Mouse (Mus musculus): ENCODE measurements around the gene Igdcc3. TPM values are rescaled to one million over a fixed set of nuclear protein-coding genes. Genes with fewer than 3 reads are reported as not detected.
A peak's percentile ranks its signal among the peaks of the same experiment; 100 is the strongest.

Gene Igdcc3
- total RNA-seq, 2 experiments from 2014 or later: 0.21 to 0.33 TPM

DNA sequence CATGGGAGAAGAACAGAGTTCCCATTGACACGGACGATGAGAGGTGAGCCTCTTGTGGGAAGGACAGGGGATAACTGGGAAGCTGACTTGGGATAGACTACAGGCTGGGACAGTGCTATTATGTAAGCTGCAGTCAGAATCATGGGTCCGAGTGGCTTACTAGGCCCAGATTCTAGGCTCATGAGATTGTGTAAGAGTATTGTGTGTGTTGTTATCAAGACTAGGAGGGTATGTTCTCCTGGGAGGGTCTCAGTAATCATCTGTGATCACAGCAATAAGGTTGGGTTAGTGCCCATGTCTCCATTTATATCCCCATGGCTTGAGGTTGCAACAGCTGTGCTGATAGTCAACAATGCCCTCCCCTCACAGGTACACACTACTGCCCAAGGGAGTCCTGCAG lies 36.5 kb downstream of the Igdcc3 start:
- no peak for DNase-seq

DNA sequence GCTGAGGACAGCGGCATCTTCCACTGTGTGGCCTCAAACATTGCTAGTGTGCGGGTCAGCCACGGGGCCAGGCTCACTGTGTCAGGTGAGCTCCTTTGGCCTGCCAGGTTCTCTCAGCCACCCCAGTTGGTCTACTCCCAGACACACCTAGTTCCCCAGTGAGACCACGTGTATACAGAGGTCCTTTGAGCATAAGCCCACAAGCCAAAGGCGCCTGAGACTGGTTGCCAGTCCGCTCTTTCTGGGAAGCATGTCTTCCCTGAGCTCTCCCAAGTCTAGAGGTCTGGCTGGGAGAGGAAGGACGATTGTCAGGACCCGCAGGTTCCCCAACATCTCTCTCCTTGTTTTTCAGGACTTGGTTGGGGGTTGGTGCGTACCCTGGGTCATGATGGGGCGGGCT lies 36.9 kb downstream of the Igdcc3 start:
- no peak for DNase-seq

DNA sequence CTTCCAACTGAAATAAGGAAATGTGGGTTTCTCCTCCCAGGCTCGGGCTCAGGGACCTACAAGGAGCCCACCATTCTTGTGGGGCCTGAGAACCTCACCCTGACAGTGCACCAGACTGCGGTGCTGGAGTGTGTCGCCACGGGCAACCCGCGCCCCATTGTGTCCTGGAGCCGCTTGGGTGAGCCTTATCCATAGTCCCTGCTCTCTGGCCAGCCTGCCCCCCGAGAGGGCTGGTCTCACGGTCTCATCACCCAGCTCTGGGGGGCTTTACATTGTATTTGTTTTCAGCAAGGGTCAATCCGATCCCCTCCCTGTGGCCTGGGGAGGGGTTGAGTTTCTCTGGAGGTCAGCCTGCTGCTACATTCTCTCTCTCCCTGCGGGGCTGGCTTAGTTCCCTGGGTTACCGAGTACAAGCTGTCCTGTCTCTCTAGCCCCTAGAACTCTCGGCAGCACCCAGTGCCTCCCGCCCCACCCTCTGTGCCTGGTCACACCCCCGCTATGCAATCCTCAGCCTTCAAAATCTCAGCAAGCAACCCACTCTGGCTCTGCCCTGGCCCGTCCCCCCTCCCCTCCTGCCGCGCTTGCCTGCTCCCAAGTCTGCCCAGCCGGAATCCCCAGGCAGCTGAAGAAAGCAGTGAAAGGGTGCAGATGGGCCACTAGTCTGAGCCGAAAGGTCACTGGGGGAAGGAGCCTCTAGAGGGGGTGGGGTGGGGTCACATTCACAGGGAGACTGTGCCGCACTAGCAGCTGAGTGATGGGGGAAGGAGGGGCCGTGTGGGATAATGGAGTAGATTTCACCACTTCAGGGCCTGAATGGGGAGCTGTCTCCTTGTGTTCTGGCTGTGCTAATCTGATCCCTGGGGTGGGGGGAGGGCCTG lies 37.6 kb downstream of the Igdcc3 start:
- DNase-seq: peak; percentile 73

DNA sequence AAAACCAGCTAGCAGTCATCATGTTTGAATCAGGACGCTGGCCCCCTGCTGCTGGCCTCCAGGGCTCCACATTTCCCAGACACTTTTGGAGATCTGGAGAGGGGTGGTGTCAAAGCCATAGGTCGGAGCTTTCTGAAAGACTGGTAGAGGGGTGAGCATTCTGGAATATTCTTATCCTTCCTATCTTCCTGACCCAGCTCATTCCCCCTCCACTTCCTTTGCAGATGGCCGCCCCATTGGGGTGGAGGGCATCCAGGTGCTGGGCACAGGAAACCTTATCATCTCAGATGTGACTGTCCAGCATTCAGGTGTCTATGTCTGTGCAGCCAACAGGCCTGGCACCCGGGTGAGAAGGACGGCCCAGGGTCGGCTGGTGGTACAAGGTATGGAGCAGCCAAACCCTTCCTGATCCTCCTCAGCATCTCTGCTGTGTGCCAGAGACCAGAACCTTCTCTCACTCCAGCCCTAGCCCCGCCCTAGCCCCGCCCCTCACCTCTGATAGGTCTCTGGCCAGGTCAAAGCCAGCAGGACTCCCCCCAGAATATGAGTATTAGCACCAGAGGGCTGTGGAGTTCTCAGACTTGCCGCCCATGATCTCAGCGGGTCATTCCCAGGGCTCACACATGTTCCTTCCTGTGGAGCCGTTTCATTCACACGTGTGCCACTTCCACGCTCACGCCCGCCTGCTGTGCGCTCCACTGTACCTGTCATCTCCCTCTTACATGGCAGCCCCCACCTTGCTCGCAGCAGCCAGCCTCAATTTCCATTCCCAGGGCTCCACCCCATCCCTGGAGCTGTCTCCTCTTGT lies 39.0 kb downstream of the Igdcc3 start:
- no peak for DNase-seq

DNA sequence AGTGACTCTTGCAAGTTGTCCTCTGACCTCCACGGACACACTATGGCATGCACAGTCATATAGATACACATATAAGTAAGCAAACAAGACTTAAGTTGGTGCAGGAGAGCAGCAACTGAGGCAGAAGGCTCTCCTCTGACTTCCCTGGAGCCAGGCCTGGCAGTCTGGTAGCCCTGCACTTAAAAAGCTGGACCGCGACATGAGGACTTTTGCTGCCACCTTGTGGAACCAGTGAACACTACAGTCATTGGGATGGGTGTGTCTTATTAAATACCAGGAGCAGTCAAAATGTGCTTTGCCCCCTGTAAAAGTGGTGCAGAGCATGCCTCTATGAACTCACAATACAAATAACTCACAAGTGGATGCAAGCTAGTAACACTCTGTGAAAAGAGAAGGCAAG lies 47.6 kb downstream of the Igdcc3 start:
- peak; percentile 68 for DNase-seq

GRCm38 (mm10) chr9:65190306-65190705 lies 49.3 kb downstream of the Igdcc3 start:
- DNase-seq: no peak

- DNase-seq: no peak
Measured at GRCm38 (mm10) chr9:65191389-65191754, 50.4 kb downstream of the Igdcc3 start.

DNA sequence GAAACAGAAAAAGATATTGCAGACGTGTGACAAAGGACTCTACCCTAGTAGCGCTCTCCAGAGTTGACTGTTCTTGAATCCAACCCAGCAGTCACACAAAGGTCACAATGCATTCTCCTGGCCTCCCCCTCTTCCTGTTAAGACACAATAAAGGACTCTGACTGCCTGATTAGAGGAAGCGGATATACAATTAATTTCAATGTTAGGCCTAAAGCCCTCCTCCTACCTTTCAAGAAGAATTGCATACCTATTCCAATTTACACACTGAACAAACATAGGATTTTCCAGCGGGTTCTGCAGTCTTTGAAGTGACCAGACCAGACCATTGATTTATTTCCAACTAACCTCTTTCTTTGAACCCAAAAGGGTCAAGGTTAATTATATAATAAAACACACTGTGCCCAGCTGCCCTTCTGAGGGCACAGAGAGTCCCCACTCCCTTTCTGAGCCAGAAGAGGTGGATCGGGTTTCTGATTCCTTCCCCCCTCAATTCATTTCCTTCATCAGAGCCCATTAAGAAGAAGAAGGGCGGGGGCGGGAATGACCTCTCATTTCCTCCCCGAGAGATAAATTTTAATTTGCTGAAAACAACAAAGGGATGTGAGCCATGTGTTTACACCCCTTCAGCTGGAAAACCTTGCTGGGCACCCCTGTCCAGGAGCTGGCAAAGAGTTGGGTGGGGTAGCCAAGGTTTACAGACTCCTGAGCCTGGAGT lies 50.9 kb downstream of the Igdcc3 start:
- no peak for DNase-seq

DNA sequence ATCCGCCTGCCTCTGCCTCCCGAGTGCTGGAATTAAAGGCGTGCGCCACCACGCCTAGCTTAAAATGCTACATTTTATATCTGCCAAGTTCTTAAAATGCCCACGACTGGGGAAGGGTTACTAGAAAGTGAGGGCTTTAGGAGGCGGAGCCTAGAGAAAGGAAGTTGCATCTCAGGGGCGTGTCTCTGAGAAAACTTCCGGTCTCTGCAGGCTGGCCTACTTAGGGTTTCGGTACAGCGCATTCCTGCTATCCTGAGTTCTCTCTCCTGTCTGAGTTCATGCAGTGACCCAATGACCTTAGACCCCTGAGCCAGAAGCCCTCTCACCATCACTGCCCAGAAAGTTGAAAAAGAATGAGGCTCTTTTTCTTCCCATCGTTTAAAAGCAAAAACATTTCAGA lies 52.2 kb downstream of the Igdcc3 start:
- no peak for DNase-seq

GRCm38 (mm10) chr9:65195053-65195452 lies 54.1 kb downstream of the Igdcc3 start, which contains the start of gene Parp16:
Gene Parp16, plus strand, starts transcription at chr9:65195353.
- DNase-seq: no peak

DNA sequence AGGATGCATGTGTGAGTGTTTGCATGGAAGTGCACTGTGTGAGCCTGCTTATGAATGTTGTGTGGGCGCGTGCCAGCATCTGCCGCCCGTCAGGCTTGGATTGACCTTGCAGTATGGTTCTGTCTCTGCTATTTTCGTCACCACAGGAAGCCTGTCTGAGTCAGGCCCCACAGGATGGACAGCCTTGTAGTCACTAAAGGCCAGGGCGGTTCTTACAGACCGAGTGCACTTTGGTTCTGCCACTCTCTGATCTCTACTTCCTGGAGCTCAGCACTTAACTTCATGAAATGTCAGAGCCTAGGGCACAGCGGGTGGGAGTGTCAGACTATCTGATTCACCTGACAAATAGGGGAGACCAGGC lies 54.6 kb downstream of the Igdcc3 start:
- DNase-seq: peak; percentile 46

DNA sequence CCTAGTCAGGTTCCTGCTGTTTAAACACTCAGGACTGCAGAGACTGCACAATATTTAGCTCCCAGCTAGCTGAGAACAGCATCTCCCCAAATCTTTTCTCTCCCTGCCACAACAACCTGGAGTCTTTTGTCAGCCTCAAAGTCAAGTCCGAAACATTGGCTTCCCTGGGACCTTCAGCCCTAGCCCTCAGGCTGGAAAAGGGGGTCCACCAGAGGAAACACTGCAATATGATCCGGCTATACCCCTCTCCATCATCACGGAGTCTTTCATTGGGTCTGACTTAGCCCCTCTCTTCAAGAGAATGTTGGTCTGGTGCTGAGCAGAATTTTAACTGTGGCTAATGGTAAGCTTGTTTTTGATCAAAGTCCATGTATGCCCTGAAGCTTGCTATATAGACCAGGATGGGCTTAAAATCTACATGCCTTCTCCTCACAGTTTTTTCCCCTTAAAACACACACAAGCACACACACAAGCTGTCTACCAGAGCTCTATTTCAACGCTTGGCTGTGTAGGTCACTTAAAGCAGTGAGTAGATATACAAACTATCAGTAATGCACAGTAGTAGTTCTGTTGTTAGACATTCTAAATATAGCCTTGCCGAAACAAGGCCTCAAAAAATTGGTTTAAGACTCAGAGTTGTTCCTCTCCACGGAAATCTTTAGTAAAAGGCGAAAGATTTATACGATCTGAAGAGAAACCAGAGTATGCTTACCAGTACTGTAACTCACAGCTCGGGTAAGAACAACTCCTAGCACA lies 55.2 kb downstream of the Igdcc3 start:
- DNase-seq: no peak

DNA sequence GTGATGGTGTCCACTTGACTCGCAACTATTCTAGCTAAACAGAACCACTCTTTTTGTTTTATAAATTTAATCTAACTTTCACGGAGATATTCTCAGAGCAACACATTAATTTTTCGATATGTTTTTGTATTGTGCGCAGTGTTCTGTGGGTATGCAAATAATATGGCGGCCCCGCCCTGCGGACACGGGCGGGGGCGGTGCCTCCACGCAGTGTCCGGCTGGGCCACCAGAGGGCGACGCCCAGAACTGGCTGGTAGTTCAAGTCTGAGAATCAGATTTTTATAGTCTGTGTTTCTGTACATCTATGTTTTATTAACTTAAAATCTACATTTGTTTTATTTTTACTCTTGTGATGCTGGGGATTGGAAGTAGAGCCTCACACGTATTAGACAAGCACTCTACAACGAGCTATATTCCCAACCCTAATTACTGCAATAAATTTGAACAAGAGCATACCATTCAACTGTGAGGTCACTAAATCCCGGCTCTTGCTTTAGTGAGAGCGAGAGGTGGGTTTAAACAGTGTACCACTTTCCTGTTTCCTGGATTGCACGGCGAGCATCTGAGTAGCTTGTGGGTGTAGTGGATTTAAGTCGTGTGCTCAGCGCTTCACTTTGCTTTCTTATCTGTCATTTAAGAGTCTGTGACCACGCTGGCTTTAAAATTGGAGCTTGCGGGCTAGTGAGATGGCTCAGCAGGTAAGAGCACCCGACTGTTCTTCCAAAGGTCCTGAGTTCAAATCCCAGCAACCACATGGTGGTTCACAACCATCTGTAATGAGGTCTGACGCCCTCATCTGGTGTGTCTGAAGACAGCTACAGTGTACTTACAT lies 56.0 kb downstream of the Igdcc3 start:
- peak; percentile 90 for DNase-seq

DNA sequence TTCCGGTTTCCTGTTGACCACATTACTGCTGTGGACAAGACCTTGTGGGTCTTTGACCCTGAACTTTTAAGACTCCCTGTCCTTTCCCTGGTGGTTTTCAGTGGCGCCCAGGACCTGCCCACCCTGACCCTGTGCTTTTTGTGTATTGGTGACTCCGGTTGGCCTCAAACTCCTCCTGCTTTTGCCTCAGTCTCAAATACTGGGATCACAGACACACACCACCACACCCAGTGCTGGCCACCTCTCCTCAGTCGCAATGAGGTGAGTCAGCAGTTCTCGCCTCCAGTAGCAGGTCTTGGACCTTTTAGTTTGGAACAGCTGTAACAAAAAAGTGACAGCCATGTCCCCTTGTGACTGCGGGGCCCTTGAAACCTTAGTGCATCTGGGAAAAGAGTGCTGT lies 56.8 kb downstream of the Igdcc3 start:
- no peak for DNase-seq

GRCm38 (mm10) chr9:65199723-65200122 lies 58.7 kb downstream of the Igdcc3 start:
- no peak for DNase-seq

DNA sequence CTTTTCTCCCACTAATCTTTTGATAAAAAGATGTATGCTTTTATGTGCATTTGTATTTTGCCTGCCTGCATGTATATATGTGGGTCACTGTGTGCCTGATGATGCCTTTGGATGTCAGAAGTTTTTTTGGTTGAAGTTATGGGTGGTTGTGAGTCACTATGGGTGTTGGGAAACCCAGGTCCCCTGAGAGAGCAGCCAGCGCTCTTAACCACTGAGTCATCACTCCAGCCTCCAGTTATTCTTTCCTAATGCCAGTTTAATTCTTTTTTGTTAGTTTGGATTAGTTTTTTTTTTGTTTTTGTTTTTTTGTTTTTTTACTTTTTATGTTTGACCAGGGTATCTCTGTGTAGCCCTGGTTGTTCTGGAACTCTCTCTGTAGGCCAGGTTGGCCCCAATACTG lies 59.6 kb downstream of the Igdcc3 start:
- DNase-seq: peak; percentile 76

DNA sequence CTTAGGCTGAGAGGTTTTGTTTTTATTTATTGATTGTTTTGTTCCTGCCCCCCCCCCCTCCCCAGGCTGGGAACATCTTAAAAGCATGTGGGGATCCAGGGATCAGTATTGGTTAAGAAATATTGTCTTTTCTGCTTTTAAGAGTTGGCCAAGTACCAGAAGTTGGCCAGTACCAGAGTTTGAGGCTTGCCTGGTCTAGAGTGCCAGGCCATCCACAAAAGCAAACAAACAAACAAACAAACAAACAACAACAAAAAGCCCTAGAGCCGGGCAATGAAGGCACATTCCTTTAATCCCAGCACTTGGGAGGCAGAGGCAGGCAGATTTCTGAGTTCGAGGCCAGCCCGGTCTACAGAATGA lies 60.0 kb downstream of the Igdcc3 start:
- no peak for DNase-seq

DNA sequence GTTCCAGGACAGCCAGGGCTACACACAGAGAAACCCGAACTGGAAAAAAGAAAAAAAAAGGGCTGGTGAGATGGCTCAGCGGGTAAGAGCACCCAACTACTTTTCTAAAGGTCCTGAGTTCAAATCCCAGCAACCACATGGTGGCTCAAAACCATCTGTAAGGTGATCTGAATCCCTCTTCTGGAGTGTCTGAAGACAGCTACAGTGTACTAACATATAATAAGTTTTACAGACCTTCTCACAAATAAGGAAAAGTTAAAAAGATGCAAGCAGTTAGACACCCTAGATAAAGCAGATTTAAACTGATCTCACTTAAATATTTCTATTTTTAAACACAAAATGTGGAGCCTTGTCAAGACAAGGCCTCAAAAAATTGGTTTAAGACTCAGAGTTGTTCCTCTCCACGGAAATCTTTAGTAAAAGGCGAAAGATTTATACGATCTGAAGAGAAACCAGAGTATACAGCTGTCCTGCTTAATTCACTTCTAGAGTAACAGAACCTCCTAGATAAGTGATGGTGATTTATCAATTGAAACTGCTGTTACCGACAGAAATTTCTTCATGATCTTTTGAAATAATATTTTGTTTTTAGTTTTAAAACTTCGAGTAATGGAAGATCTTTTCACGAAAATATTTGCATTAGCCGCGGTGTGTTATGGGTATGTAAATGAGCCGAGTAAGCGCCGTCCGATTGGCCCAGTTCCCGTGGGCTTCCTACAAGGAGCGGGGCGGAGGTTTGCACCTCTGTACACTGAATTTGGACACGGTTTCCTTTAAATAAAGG lies 60.6 kb downstream of the Igdcc3 start:
- peak; percentile 70 for DNase-seq

DNA sequence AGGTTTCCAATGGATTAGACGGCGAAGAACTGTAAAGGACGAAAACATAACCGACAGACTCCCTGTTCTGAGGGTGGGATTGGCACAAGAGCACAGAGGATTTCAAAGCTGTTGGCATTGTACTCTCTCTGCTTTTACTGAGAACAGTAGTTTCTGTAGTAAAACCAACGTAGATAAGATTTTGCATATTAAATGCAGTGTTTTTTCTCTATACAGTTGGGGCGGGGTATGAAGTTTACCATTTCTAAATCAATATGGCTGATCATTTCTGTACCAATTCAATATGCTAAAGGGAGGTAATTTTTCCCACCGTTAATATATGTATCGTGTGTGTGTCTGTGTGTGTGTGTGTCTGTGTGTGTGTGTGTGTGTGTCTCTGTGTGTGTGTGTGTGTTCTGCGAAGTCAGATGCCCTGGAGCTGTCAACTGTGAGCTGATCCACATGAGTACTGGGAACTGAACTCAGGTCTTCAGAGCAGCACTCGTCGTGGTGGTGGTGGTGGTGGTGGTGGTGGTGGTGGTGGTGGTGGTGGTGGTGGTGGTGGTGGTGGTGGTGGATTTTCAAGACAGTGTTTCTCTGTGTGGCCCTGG lies 61.3 kb downstream of the Igdcc3 start:
- no peak for DNase-seq

Data from gastrocnemius, postnatal 25 days (tissue).